Mouse (Mus musculus) cerebellum, postnatal 36 days (tissue): ENCODE results near the gene Arhgap23.
A peak's percentile ranks its signal among the peaks of the same experiment; 100 is the strongest.

Experiments used
- DNase-seq, 2 experiments: peaks; one replicate each; pipeline ENCODE4 v3.0.0; 2021 to 2022; ENCODE audit warnings: mixed read lengths in 2 of 2

Gene Arhgap23

GRCm38 (mm10) chr11:97466444-97467160, 51.3 kb downstream of the Arhgap23 start:
- peak; percentile 92 to 93 for DNase-seq

GRCm38 (mm10) chr11:97468639-97469287, 53.4 kb downstream of the Arhgap23 start:
- peak; percentile 92 for DNase-seq

GRCm38 (mm10) chr11:97469828-97470227, 54.5 kb downstream of the Arhgap23 start:
- DNase-seq, result no peak

- DNase-seq, result peak in 1 of 2 experiments; percentile 2
Observed at GRCm38 (mm10) chr11:97471276-97471675, 55.9 kb downstream of the Arhgap23 start.

- peak; percentile 64 to 83 for DNase-seq
Observed at GRCm38 (mm10) chr11:97476334-97477095, 61.2 kb downstream of the Arhgap23 start.

- DNase-seq, result peak; percentile 53 to 58
Observed at GRCm38 (mm10) chr11:97477431-97477830, 62.1 kb downstream of the Arhgap23 start.

- no peak for DNase-seq
Observed at GRCm38 (mm10) chr11:97478345-97478744, 63.0 kb downstream of the Arhgap23 start.

- no peak for DNase-seq
Observed at GRCm38 (mm10) chr11:97479085-97479484, 63.8 kb downstream of the Arhgap23 start.

GRCm38 (mm10) chr11:97479824-97480223, 64.5 kb downstream of the Arhgap23 start:
- no peak for DNase-seq

- no peak for DNase-seq
Observed at GRCm38 (mm10) chr11:97485661-97486060, 70.3 kb downstream of the Arhgap23 start.

GRCm38 (mm10) chr11:97487656-97488055, 72.3 kb downstream of the Arhgap23 start:
- DNase-seq, result no peak

- DNase-seq, result peak; percentile 81 to 87
Observed at GRCm38 (mm10) chr11:97489589-97490324, 74.4 kb downstream of the Arhgap23 start.

GRCm38 (mm10) chr11:97491640-97492039, 76.3 kb downstream of the Arhgap23 start:
- no peak for DNase-seq

GRCm38 (mm10) chr11:97492836-97493235, 77.5 kb downstream of the Arhgap23 start:
- DNase-seq, result no peak

GRCm38 (mm10) chr11:97497543-97497942, 82.2 kb downstream of the Arhgap23 start:
- DNase-seq, result no peak

GRCm38 (mm10) chr11:97499865-97500719, 84.8 kb downstream of the Arhgap23 start, which contains the start of gene 4933428G20Rik:
4933428G20Rik (minus strand) TSS chr11:97500340.
- no peak for DNase-seq

- no peak for DNase-seq
Observed at GRCm38 (mm10) chr11:97500720-97501448, 85.6 kb downstream of the Arhgap23 start.

- no peak for DNase-seq
Observed at GRCm38 (mm10) chr11:97502383-97502782, 87.0 kb downstream of the Arhgap23 start.

GRCm38 (mm10) chr11:97502846-97503245, 87.5 kb downstream of the Arhgap23 start:
- no peak for DNase-seq

- no peak for DNase-seq
Observed at GRCm38 (mm10) chr11:97505784-97506183, 90.5 kb downstream of the Arhgap23 start.

- DNase-seq, result no peak
Observed at GRCm38 (mm10) chr11:97506331-97506730, 91.0 kb downstream of the Arhgap23 start.
